Mouse (Mus musculus): ENCODE results near the gene Slc13a2. TPM values are rescaled to one million over a fixed set of nuclear protein-coding genes. Genes with fewer than 3 reads are reported as not detected.

The Slc13a2 gene
- polyA plus RNA-seq, 1 experiment from 2014 or later = 31.4 TPM

GRCm38 (mm10) chr11:78377549-78378159, 44.4 kb downstream of the Slc13a2 start:
- no peak overlapping the region for H3K27ac ChIP-seq (ENCODE audit: low read depth, low read length)
- H3K4me3 ChIP-seq (ENCODE audit: low read depth, low read length) = no peak overlapping the region
- H3K27me3 ChIP-seq (replicated peaks; ENCODE audit: control insufficient read depth, insufficient read depth, low read length) = no peaks in the 10 kb centered on the region
- peak; percentile 90 for ATAC-seq
- 13% methylated on average over 12 of the region's 12 CpGs for WGBS
- TF ChIP-seq CTCF (IDR thresholded peaks at IDR 0.05; ENCODE audit: low read depth) = no peak
- no peak overlapping the region; the same call in 1 of the 2 replicates for H3K4me2 ChIP-seq (replicated peaks; ENCODE audit: low read depth)
- no peaks in the 10 kb centered on the region for H3K4me1 ChIP-seq (replicated peaks; ENCODE audit: control insufficient read depth, insufficient read depth, low read length)
- H3K36me3 ChIP-seq (ENCODE audit: control insufficient read depth, insufficient read depth) = no peaks in the 10 kb centered on the region
- H3K9me3 ChIP-seq (ENCODE audit: control insufficient read depth) = no peaks in the 10 kb centered on the region
- no peak overlapping the region for H3K9ac ChIP-seq (ENCODE audit: low read depth, low read length)

DNA sequence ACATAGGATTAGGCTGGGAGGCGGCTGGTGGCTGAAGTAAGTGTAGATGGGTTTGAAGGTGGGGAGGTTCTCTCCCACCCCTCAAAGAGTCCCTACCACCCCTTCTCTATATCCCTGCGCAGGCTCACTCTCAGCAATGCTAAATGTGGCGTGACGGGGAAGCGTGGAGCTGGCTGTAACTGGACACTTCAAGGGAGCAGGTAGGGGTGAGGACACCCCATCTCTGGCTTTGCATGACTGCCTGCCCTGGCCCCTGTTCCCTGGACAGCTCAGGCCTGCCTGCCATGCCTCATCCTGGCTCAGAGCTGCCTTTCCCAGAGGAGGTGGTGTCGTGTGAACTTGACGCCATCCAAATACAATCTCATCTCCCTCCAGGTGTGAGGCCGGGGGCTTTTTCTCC, 47.9 kb downstream of the Slc13a2 start:
- 86% methylated on average over 8 of the region's 8 CpGs for WGBS
- Histone ChIP-seq H3K9me3 (ENCODE audit: control insufficient read depth) (no peaks in the 10 kb centered on the region), H3K4me3 (ENCODE audit: low read depth, low read length) (no peak overlapping the region), H3K27me3 (replicated peaks; ENCODE audit: control insufficient read depth, insufficient read depth, low read length) (no peaks in the 10 kb centered on the region), H3K4me1 (replicated peaks; ENCODE audit: control insufficient read depth, insufficient read depth, low read length) (no peaks in the 10 kb centered on the region), H3K36me3 (ENCODE audit: control insufficient read depth, insufficient read depth) (no peaks in the 10 kb centered on the region), H3K27ac (ENCODE audit: low read depth, low read length) (no peak overlapping the region), H3K4me2 (replicated peaks; ENCODE audit: low read depth) (no peak overlapping the region), H3K9ac (ENCODE audit: low read depth, low read length) (no peak overlapping the region)
- TF ChIP-seq CTCF (IDR thresholded peaks at IDR 0.05; ENCODE audit: low read depth) = no peak
- ATAC-seq = no peak

- WGBS = 35% methylated on average over 7 of the region's 7 CpGs
- TF ChIP-seq CTCF (IDR thresholded peaks at IDR 0.05; ENCODE audit: low read depth) = no peak
- no peak overlapping the region for H3K9ac ChIP-seq (ENCODE audit: low read depth, low read length)
Measured at GRCm38 (mm10) chr11:78372610-78373009, 49.4 kb downstream of the Slc13a2 start.

GRCm38 (mm10) chr11:78372166-78372565, 49.9 kb downstream of the Slc13a2 start:
- WGBS = 67% methylated on average over 3 of the region's 3 CpGs

More at GRCm38 (mm10) chr11:78372610-78373009, 49.4 kb downstream of the Slc13a2 start:
- no peak for ATAC-seq
- no peaks in the 10 kb centered on the region for H3K36me3 ChIP-seq (ENCODE audit: control insufficient read depth, insufficient read depth)
- no peaks in the 10 kb centered on the region for H3K9me3 ChIP-seq (ENCODE audit: control insufficient read depth)
- H3K27me3 ChIP-seq (replicated peaks; ENCODE audit: control insufficient read depth, insufficient read depth, low read length) = no peaks in the 10 kb centered on the region
- no peaks in the 10 kb centered on the region for H3K4me1 ChIP-seq (replicated peaks; ENCODE audit: control insufficient read depth, insufficient read depth, low read length)
- no peak overlapping the region for H3K4me3 ChIP-seq (ENCODE audit: low read depth, low read length)
- no peak overlapping the region for H3K27ac ChIP-seq (ENCODE audit: low read depth, low read length)
- H3K4me2 ChIP-seq (replicated peaks; ENCODE audit: low read depth) = no peak overlapping the region

DNA sequence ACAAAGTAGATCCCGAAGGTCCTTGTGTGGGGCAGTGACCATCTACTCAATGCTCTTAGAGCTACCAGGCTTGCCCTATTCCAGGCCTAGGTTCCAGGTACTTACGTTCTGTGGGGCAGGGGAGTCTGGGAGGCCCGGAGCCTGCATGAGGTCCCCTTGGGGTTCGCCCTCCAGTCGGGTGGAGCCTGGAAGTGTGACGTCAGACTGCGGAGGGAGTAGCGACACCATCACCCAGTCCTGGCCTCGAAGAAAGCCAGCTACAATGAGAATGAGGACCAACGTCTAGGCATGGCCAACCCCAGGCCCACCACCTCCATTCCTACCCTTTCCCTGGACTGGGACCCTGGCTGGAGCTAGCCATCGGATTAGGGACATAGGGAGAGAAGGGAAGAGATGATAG, 50.3 kb downstream of the Slc13a2 start:
- Histone ChIP-seq H3K9me3 (ENCODE audit: control insufficient read depth) (no peaks in the 10 kb centered on the region), H3K27me3 (replicated peaks; ENCODE audit: control insufficient read depth, insufficient read depth, low read length) (no peaks in the 10 kb centered on the region), H3K36me3 (ENCODE audit: control insufficient read depth, insufficient read depth) (no peaks in the 10 kb centered on the region), H3K4me1 (replicated peaks; ENCODE audit: control insufficient read depth, insufficient read depth, low read length) (0 out of 2 replicates have a peak, but pooled peaks cover 3% of the 10 kb centered on the region), H3K4me2 (replicated peaks; ENCODE audit: low read depth) (no peak overlapping the region), H3K27ac (ENCODE audit: low read depth, low read length) (no peak overlapping the region), H3K9ac (ENCODE audit: low read depth, low read length) (no peak overlapping the region), H3K4me3 (ENCODE audit: low read depth, low read length) (no peak overlapping the region)
- 95% methylated on average over 11 of the region's 11 CpGs for WGBS
- TF ChIP-seq CTCF (IDR thresholded peaks at IDR 0.05; ENCODE audit: low read depth) = no peak
- no peak for ATAC-seq

More at GRCm38 (mm10) chr11:78372166-78372565, 49.9 kb downstream of the Slc13a2 start:
- no peak overlapping the region for H3K27ac ChIP-seq (ENCODE audit: low read depth, low read length)
- peak; percentile 34; the same call in 1 of the 2 replicates for ATAC-seq
- H3K4me1 ChIP-seq (replicated peaks; ENCODE audit: control insufficient read depth, insufficient read depth, low read length) = 0 out of 2 replicates have a peak, but pooled peaks cover 3% of the 10 kb centered on the region
- no peak for TF ChIP-seq CTCF (IDR thresholded peaks at IDR 0.05; ENCODE audit: low read depth)
- H3K4me2 ChIP-seq (replicated peaks; ENCODE audit: low read depth) = no peak overlapping the region
- no peaks in the 10 kb centered on the region for H3K9me3 ChIP-seq (ENCODE audit: control insufficient read depth)
- no peaks in the 10 kb centered on the region for H3K27me3 ChIP-seq (replicated peaks; ENCODE audit: control insufficient read depth, insufficient read depth, low read length)
- no peak overlapping the region for H3K9ac ChIP-seq (ENCODE audit: low read depth, low read length)
- H3K36me3 ChIP-seq (ENCODE audit: control insufficient read depth, insufficient read depth) = no peaks in the 10 kb centered on the region
- no peak overlapping the region for H3K4me3 ChIP-seq (ENCODE audit: low read depth, low read length)

DNA sequence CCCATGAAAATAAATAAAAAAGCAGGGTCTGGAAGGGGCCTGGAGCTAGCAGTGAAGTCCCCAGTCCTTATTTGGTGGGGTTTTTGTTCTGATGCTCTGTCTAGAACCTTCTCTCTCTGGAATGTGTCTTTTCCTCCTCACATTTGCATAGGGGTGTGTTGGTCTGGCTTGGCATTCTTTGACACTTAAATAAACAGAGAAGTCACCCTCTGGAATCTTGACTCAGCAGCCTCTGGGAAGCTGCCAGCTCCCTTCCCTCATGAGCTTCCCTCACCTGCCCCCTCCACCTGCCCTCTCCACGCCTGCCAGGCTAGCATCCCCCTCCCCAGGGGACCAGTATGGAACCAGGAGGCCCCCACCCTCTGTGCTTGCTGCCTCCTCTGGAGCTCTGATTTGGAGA, 51.6 kb downstream of the Slc13a2 start:
- H3K9me3 ChIP-seq (ENCODE audit: control insufficient read depth) = no peaks in the 10 kb centered on the region
- TF ChIP-seq CTCF (IDR thresholded peaks at IDR 0.05; ENCODE audit: low read depth) = no peak
- H3K4me3 ChIP-seq (ENCODE audit: low read depth, low read length) = no peak overlapping the region
- no peak overlapping the region for H3K4me2 ChIP-seq (replicated peaks; ENCODE audit: low read depth)
- ATAC-seq = no peak
- H3K27me3 ChIP-seq (replicated peaks; ENCODE audit: control insufficient read depth, insufficient read depth, low read length) = no peaks in the 10 kb centered on the region
- 0 out of 2 replicates have a peak, but pooled peaks cover 3% of the 10 kb centered on the region for H3K4me1 ChIP-seq (replicated peaks; ENCODE audit: control insufficient read depth, insufficient read depth, low read length)
- no peaks in the 10 kb centered on the region for H3K36me3 ChIP-seq (ENCODE audit: control insufficient read depth, insufficient read depth)
- H3K27ac ChIP-seq (ENCODE audit: low read depth, low read length) = no peak overlapping the region
- H3K9ac ChIP-seq (ENCODE audit: low read depth, low read length) = no peak overlapping the region
- 38% methylated on average over 1 of the region's 1 CpGs for WGBS

Data from intestine, postnatal 0 days (tissue).